Mouse (Mus musculus): Measurements from ENCODE around the gene Xkr8. TPM values are rescaled to one million over a fixed set of nuclear protein-coding genes. Genes with fewer than 3 reads are reported as not detected.
"Not testable (repeated sequence)": the region's sequence is repeated elsewhere in the genome, so short reads cannot be mapped to it uniquely, and the experiment has no call there.

Gene Xkr8
- polyA plus RNA-seq, 1 experiment from 2014 or later, result 7.6 TPM

- H3K27ac ChIP-seq (replicated peaks; ENCODE audit: low read depth, low read length), result no peak overlapping the region
- no peaks in the 10 kb centered on the region for H3K36me3 ChIP-seq (ENCODE audit: control insufficient read depth, insufficient read depth, low read length)
- no peak overlapping the region for H3K9ac ChIP-seq (ENCODE audit: low read length)
- H3K27me3 ChIP-seq (ENCODE audit: control insufficient read depth, insufficient read depth, low read length), result no peaks in the 10 kb centered on the region
- H3K4me2 ChIP-seq (ENCODE audit: low read depth, severe bottlenecking), result no peak overlapping the region
- WGBS, result 85% methylated on average over 9 of the region's 9 CpGs
- no peak for ATAC-seq (ENCODE audit: insufficient number of reproducible peaks, low FRiP score, low TSS enrichment, low read depth)
- no peak overlapping the region for H3K4me3 ChIP-seq (ENCODE audit: low read depth, low read length)
- H3K9me3 ChIP-seq (ENCODE audit: control insufficient read depth, low read length), result no peaks in the 10 kb centered on the region
- DNase-seq (ENCODE audit: low spot score), result no peak
- H3K4me1 ChIP-seq (ENCODE audit: control insufficient read depth, insufficient read depth, low read length), result no peaks in the 10 kb centered on the region
Measured at GRCm38 (mm10) chr4:132746911-132747517, 14.7 kb upstream of the Xkr8 start.

GRCm38 (mm10) chr4:132743992-132744911, 11.9 kb upstream of the Xkr8 start:
- Histone ChIP-seq H3K27ac (replicated peaks; ENCODE audit: low read depth, low read length) (no peak overlapping the region), H3K4me1 (ENCODE audit: control insufficient read depth, insufficient read depth, low read length) (no peaks in the 10 kb centered on the region), H3K4me2 (ENCODE audit: low read depth, severe bottlenecking) (no peak overlapping the region), H3K9me3 (ENCODE audit: control insufficient read depth, low read length) (no peaks in the 10 kb centered on the region), H3K9ac (ENCODE audit: low read length) (no peak overlapping the region), H3K27me3 (ENCODE audit: control insufficient read depth, insufficient read depth, low read length) (no peaks in the 10 kb centered on the region), H3K4me3 (ENCODE audit: low read depth, low read length) (no peak overlapping the region), H3K36me3 (ENCODE audit: control insufficient read depth, insufficient read depth, low read length) (no peaks in the 10 kb centered on the region)
- DNase-seq (ENCODE audit: low spot score) (no peak), ATAC-seq (ENCODE audit: insufficient number of reproducible peaks, low FRiP score, low TSS enrichment, low read depth) (no peak)
- WGBS, result 92% methylated on average over 11 of the region's 11 CpGs

DNA sequence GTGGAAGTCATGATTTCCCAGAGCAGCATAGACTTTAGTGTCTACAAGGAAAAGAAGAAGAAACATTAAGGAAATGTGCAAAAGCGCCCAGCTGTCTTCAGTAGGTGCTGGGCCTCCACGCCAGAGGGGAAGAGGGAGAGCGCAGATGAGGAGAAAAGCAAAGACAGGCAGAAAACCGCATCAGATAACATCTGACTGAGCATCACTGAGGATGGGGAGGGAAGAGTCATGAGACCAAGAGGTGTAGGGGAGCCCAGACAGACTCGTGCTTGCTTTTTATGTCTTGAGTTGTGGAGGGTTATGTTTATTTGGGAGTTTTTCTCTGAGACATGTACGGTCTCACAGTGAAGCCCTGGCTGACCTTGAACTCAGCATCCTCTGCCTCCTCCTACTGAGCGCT, 9.1 kb upstream of the Xkr8 start:
- DNase-seq (ENCODE audit: low spot score) (no peak), ATAC-seq (ENCODE audit: insufficient number of reproducible peaks, low FRiP score, low TSS enrichment, low read depth) (no peak)
- H3K27ac ChIP-seq (replicated peaks; ENCODE audit: low read depth, low read length), result no peak overlapping the region
- no peaks in the 10 kb centered on the region for H3K27me3 ChIP-seq (ENCODE audit: control insufficient read depth, insufficient read depth, low read length)
- H3K9ac ChIP-seq (ENCODE audit: low read length), result no peak overlapping the region
- no peaks in the 10 kb centered on the region for H3K9me3 ChIP-seq (ENCODE audit: control insufficient read depth, low read length)
- no peaks in the 10 kb centered on the region for H3K36me3 ChIP-seq (ENCODE audit: control insufficient read depth, insufficient read depth, low read length)
- H3K4me2 ChIP-seq (ENCODE audit: low read depth, severe bottlenecking), result no peak overlapping the region
- H3K4me3 ChIP-seq (ENCODE audit: low read depth, low read length), result no peak overlapping the region
- H3K4me1 ChIP-seq (ENCODE audit: control insufficient read depth, insufficient read depth, low read length), result no peaks in the 10 kb centered on the region
- 89% methylated on average over 7 of the region's 7 CpGs for WGBS

- not testable (repeated sequence) for H3K9ac ChIP-seq (ENCODE audit: low read length); H3K27me3 ChIP-seq (ENCODE audit: control insufficient read depth, insufficient read depth, low read length); H3K4me2 ChIP-seq (ENCODE audit: low read depth, severe bottlenecking); H3K36me3 ChIP-seq (ENCODE audit: control insufficient read depth, insufficient read depth, low read length); ATAC-seq (ENCODE audit: insufficient number of reproducible peaks, low FRiP score, low TSS enrichment, low read depth); H3K4me1 ChIP-seq (ENCODE audit: control insufficient read depth, insufficient read depth, low read length); H3K9me3 ChIP-seq (ENCODE audit: control insufficient read depth, low read length); H3K4me3 ChIP-seq (ENCODE audit: low read depth, low read length); DNase-seq (ENCODE audit: low spot score); H3K27ac ChIP-seq (replicated peaks; ENCODE audit: low read depth, low read length)
- WGBS, result 90% methylated on average over 9 of the region's 9 CpGs
Measured at GRCm38 (mm10) chr4:132737154-132737553, 4.8 kb upstream of the Xkr8 start.

DNA sequence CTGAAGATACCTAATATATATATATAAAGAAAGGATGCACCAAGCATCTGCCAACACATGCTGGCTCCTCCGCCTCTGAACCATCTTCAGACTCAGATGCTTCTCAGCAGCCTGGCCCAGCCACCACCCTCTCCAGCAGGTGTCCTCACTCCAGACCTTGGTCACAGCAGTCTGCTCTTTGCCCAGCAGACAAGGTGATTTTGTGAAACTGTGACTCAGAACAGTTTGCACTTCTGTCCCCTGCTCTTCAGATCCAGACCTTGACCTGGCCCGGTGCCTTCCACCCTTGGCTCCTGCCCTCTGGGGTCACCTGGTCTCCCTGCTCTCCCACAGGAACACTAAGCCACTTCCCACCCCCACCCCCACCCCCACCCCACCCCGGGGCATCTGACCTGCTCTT, 3.5 kb upstream of the Xkr8 start:
- ATAC-seq (ENCODE audit: insufficient number of reproducible peaks, low FRiP score, low TSS enrichment, low read depth) (no peak), DNase-seq (ENCODE audit: low spot score) (no peak)
- Histone ChIP-seq H3K36me3 (ENCODE audit: control insufficient read depth, insufficient read depth, low read length) (no peaks in the 10 kb centered on the region), H3K9ac (ENCODE audit: low read length) (no peak overlapping the region), H3K9me3 (ENCODE audit: control insufficient read depth, low read length) (no peaks in the 10 kb centered on the region), H3K4me3 (ENCODE audit: low read depth, low read length) (no peak overlapping the region), H3K27ac (replicated peaks; ENCODE audit: low read depth, low read length) (no peak overlapping the region), H3K4me1 (ENCODE audit: control insufficient read depth, insufficient read depth, low read length) (0 out of 2 replicates have a peak, but pooled peaks cover 4% of the 10 kb centered on the region), H3K27me3 (ENCODE audit: control insufficient read depth, insufficient read depth, low read length) (no peaks in the 10 kb centered on the region), H3K4me2 (ENCODE audit: low read depth, severe bottlenecking) (no peak overlapping the region)
- 55% methylated on average over 3 of the region's 3 CpGs for WGBS

DNA sequence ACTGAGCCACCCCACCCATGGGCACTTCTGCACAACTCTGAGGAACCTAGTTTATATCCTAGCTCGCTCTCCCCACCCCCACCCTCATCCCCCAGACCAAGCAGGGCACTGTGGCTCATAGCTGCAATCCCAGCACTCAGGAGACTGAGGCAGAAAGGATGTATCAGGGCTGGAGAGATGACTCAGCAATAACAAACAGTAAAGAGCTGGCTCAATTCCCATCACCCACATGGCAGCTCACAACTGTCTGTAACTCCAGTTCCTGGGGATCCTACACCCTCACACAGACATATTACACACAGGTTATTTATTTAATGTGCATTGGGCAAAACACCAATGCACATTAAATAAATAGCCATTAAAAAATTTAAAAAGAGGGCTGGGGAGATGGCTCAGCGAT, 3.0 kb upstream of the Xkr8 start:
- H3K36me3 ChIP-seq (ENCODE audit: control insufficient read depth, insufficient read depth, low read length), result no peaks in the 10 kb centered on the region
- no peaks in the 10 kb centered on the region for H3K9me3 ChIP-seq (ENCODE audit: control insufficient read depth, low read length)
- no peak overlapping the region for H3K4me2 ChIP-seq (ENCODE audit: low read depth, severe bottlenecking)
- ATAC-seq (ENCODE audit: insufficient number of reproducible peaks, low FRiP score, low TSS enrichment, low read depth), result no peak
- H3K27me3 ChIP-seq (ENCODE audit: control insufficient read depth, insufficient read depth, low read length), result no peaks in the 10 kb centered on the region
- H3K4me1 ChIP-seq (ENCODE audit: control insufficient read depth, insufficient read depth, low read length), result 0 out of 2 replicates have a peak, but pooled peaks cover 4% of the 10 kb centered on the region
- no peak overlapping the region for H3K4me3 ChIP-seq (ENCODE audit: low read depth, low read length)
- WGBS, result 76% methylated on average over 2 of the region's 2 CpGs
- no peak overlapping the region for H3K9ac ChIP-seq (ENCODE audit: low read length)
- no peak for DNase-seq (ENCODE audit: low spot score)
- H3K27ac ChIP-seq (replicated peaks; ENCODE audit: low read depth, low read length), result no peak overlapping the region

DNA sequence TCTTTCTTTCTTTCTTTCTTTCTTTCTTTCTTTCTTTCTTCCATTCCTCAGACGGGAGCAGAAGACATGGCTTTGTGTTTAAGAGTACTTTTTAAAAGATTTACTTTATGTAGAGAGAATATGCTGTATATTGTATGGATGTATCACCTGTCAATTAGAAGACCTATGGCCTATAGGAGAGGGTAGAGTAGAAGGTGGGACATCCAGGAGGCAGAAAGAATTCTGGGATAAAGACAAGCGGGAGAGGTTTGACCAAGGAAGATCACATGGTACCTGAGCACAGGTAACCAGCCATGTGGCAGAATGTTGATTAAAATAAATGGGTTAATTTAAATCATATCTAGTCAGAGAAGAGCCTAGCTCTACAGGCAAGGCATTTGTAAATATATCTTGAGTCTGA, 2.4 kb upstream of the Xkr8 start:
- DNase-seq (ENCODE audit: low spot score), result no peak
- Histone ChIP-seq H3K9me3 (ENCODE audit: control insufficient read depth, low read length) (no peaks in the 10 kb centered on the region), H3K27me3 (ENCODE audit: control insufficient read depth, insufficient read depth, low read length) (no peaks in the 10 kb centered on the region), H3K27ac (replicated peaks; ENCODE audit: low read depth, low read length) (no peak overlapping the region), H3K4me2 (ENCODE audit: low read depth, severe bottlenecking) (no peak overlapping the region), H3K4me1 (ENCODE audit: control insufficient read depth, insufficient read depth, low read length) (0 out of 2 replicates have a peak, but pooled peaks cover 4% of the 10 kb centered on the region), H3K9ac (ENCODE audit: low read length) (no peak overlapping the region), H3K36me3 (ENCODE audit: control insufficient read depth, insufficient read depth, low read length) (no peaks in the 10 kb centered on the region), H3K4me3 (ENCODE audit: low read depth, low read length) (no peak overlapping the region)
- WGBS, result 89% methylated on average over 2 of the region's 2 CpGs
- ATAC-seq (ENCODE audit: insufficient number of reproducible peaks, low FRiP score, low TSS enrichment, low read depth), result no peak

DNA sequence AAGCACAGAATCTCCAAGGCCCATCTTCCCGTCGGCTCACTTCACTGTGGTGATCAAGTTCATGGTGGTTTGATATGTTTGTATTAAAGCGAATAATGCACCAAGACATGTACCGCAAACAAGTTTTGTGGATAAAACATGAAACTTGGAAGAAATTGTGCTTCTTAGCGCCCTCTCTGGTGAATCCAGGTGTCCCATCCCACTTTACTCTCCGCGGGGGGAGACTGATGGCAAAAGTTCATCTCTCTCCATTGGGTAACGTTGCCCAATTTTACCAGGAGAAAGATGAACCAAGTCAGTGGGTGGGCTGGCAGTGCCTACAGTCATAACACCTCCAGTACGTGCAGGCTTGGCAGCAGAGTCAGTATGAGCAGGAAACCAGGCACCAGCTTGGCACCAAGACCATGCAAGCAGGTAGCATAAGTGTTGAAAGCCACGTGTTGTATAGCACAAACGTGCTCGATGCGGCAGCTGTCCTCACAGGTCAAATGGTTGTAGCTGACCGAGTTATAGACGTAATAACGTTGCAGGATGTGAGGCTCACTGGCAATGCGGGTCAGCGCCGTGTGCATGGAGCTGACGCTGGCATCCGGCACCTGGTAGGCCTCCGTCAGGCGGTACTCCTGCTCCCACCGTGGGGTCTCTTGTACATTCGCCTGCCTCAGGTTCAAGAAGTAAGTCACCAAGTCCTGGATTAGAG, 875 bp upstream of the Xkr8 start:
- no peak overlapping the region for H3K4me3 ChIP-seq (ENCODE audit: low read depth, low read length)
- no peaks in the 10 kb centered on the region for H3K9me3 ChIP-seq (ENCODE audit: control insufficient read depth, low read length)
- H3K4me2 ChIP-seq (ENCODE audit: low read depth, severe bottlenecking), result no peak overlapping the region
- ATAC-seq (ENCODE audit: insufficient number of reproducible peaks, low FRiP score, low TSS enrichment, low read depth) (no peak), DNase-seq (ENCODE audit: low spot score) (no peak)
- no peaks in the 10 kb centered on the region for H3K36me3 ChIP-seq (ENCODE audit: control insufficient read depth, insufficient read depth, low read length)
- no peak overlapping the region for H3K9ac ChIP-seq (ENCODE audit: low read length)
- no peak overlapping the region for H3K27ac ChIP-seq (replicated peaks; ENCODE audit: low read depth, low read length)
- H3K4me1 ChIP-seq (ENCODE audit: control insufficient read depth, insufficient read depth, low read length), result 0 out of 2 replicates have a peak, but pooled peaks cover 4% of the 10 kb centered on the region
- 91% methylated on average over 25 of the region's 25 CpGs for WGBS
- no peaks in the 10 kb centered on the region for H3K27me3 ChIP-seq (ENCODE audit: control insufficient read depth, insufficient read depth, low read length)
